Mouse (Mus musculus) urinary bladder, postnatal 10 days (tissue): ENCODE results near the gene Cemip.
A peak's percentile ranks its signal among the peaks of the same experiment; 100 is the strongest.

ENCODE experiments used
- DNase-seq: peaks from one replicate; pipeline ENCODE4 v3.0.0; 2022; ENCODE audit warnings: low spot score

The Cemip gene

GRCm38 (mm10) chr7:84096501-84096900 is 10.2 kb upstream of the Cemip start:
- DNase-seq: no peak

GRCm38 (mm10) chr7:84090793-84091192 is 4.5 kb upstream of the Cemip start:
- no peak for DNase-seq

DNA sequence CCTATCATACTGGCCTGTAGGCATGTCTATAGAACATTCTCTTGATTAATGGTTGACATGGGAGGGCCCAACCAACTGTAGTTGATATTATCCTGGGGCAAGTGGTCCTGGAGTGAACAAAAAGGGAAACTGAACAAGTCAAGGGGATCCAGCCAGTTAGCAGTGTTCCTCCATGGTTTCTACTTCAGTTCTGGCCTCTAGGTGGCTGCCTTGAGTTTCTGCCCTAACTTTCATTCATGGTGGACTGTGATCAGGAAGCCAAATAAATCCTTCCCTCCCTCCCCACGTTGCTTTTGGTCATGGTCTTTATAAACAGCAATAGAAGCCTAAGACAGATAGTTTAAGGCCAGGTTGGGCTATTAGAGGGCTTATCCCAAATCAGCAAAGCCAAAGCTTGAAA is 3.5 kb upstream of the Cemip start:
- DNase-seq: no peak

DNA sequence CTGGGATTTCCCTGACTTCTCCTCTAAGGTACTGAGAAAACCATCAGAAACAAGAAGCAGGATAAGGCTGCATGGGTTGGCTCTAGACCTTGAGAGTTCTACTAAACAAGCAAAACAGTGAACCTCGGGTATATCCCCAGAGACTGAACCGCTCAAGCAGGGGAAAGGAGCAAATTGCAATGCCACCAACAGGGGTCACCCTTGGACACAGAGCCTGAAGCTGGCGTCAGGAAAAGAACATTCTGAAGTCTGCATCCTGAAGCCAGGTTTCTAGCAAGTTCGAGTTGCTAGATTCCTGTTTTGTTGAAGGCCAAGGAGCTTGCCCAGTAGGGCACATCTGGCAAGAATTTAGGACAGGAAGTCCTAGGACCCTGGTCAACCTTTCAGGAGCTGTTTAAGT is 2.7 kb upstream of the Cemip start:
- DNase-seq: no peak

GRCm38 (mm10) chr7:84088191-84088590 is 1.9 kb upstream of the Cemip start:
- no peak for DNase-seq

- DNase-seq: peak; percentile 33
Measured at GRCm38 (mm10) chr7:84085049-84085945, 1.0 kb downstream of the Cemip start.

DNA sequence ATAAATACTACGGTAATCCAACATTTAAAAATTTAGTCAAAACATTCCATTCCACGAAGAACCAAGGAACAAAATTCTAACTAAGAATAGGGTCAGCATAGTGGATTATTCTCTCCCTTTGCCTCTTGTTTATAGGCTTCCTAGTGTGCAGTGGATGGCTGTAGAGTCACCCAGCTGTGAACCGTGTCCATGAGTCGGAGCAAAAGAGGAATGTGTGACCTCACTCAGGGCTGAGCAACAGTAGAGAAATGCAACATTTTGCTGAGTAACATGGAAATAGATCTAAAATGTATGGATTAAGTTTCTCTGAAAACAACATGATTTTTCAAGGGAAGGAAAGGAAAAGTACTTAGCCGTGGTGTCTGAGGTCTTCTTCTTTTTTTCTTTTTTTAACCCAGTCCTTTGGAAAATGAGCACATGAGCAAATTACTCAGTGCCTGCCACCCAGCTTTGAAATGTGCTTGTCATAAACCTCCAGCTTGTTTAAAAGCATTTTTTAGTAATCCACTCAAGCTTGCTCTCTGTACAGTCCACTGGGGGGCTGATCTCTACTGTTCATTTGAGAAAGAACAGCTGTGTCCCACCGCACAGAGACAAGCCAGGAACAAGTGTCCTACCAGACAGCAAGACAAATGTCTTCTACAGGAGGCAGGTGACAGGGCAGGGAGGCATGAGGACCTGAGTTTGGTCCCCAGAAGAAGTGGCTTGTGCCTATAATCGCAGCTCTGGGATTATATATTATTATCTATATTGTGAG is 8.9 kb downstream of the Cemip start:
- DNase-seq: no peak

GRCm38 (mm10) chr7:84074266-84074665 is 12.0 kb downstream of the Cemip start:
- no peak for DNase-seq

DNA sequence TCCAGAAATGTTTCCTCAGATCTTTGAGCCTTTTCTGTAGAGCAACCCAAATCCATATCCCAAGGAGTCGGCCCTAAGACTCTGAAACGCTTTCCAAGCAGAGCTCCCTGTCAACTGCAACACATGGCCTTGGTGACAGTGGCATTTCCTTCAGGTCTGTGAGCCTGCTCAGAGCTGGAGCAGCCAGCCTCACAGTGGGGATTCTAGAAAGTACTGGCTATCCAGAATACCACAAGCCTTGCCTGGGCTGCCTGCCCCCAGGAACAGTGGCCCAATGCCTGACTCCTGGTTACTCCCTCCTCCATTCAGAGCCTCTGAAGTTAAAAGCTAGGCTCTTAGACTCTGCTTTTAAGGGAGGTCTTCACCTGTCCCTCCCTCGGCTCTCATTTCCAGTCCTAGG is 12.4 kb downstream of the Cemip start:
- no peak for DNase-seq

GRCm38 (mm10) chr7:84068931-84069330 is 17.4 kb downstream of the Cemip start:
- DNase-seq: no peak

GRCm38 (mm10) chr7:84059799-84060198 is 26.5 kb downstream of the Cemip start:
- DNase-seq: no peak

- no peak for DNase-seq
Measured at GRCm38 (mm10) chr7:84055961-84056629, 30.2 kb downstream of the Cemip start.

- no peak for DNase-seq
Measured at GRCm38 (mm10) chr7:84053856-84054255, 32.4 kb downstream of the Cemip start.

DNA sequence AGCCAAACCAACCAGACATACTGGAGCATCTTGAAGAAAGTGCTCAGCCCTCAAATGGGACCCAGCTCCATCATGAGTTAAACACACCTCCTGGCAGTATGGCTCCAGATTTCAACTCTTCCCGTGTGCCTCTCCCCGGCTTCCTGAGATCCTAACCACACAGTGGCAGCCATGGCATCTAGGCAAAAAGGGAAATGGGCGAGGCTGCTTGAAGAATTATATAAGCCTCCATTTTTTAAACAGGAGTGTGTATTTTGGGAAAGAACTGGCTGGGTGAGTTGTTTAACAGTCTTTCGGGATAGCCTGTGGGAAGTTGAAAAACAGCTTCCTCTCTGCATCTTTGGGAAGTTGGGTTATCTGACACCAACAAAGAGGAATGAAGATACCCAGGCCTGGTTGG is 34.9 kb downstream of the Cemip start:
- no peak for DNase-seq

DNA sequence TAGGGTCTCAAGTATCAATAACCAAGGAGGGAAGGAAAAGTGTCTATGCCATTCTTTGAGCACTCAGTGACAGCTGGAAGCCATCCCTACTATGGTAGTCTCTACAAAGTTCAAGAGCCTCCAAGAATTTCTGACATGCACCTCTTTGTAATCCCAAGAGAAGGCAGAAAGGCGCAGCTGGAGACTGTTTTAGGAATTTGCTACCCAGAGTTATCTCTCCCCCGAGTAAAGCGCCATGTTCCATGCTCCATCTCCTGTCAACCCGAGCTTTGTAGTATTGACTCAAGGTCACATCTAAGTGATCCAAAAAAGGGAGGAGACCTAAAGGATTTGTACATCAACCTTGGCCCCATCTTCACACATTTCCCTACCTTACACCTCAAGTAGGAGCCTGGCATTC is 40.8 kb downstream of the Cemip start:
- DNase-seq: no peak

DNA sequence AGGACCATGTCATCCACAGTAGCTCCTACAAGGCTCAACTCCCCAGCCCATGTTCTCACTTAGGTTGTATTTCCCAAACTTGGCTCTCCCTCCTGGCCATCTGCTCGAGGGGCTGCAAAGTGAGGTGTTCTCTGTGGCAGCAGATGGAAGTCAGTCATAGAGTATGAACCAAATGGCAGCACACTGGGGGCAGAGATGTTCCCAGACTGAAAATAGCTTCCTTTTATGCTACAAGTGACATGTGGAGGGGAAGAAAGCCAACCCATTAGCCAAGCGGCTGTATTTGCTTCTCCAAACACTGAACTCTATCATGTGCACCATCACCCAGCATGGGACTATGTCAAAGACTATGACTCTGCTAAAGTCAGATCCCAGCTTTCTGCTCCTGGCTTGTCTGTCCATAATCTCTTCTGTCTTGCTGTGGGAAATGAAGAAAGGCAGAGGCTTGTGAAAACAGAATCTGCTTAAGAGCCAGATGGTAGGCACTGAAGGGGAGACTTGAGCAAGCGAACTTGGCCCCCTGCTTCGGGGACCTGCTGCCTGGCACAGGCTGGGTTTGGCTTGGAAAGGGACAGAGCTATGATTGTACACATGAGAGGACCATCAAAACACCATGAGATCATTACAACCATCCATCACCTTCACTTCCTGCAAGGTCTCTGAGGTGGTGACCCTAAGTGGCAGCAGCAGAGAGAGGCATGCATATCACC is 41.6 kb downstream of the Cemip start:
- no peak for DNase-seq

GRCm38 (mm10) chr7:84042726-84043125 is 43.6 kb downstream of the Cemip start:
- DNase-seq: no peak

DNA sequence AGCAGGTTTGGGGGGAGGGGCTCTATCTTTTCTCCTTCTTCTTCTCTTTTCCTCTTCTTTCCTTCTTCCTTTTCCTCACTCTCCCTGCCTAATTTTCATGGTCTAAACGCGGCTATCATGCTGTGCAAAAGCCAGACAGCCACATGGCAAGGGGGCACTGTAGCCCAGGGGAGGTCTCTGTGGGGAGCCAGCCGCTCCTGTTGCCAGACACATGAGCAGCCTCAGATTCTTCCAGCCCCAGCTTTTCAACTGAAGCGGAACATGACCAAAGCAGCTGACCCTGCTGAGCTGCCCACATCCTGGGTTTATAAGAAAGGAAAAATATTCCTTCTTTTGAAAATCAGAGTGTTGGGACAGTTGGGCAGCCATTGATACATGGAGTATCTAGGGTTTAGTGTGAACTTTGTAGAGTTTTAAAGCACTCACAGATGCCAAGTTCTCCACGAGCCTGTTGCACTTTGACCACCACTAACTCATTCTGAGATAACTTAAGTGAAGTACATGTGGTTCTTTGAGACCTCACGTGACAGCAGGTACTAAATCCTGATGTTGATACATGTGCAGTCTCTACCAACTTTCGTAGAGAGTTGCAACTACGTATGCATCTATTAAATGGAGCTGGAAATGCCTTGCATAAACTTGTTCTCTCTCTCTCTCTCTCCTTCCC is 46.3 kb downstream of the Cemip start:
- DNase-seq: no peak

DNA sequence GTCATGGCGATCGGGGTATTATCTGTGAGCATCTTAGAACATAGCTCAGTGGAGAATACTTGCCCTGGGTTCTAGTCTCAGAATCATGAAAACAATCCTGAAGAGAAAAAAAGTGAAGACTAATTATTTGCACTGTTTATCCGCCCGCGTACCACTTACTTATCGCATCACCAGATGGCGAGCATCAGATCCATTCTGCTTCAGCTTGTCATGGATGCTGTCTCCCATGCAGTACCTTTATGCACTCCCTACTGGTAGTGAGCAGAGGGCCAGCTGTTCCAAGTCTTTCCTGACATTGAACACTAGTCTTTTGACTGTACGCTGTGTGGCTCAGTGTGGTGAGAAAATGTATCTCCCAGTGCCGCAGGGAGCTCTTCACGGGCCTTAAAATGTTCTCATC is 47.7 kb downstream of the Cemip start:
- DNase-seq: no peak

DNA sequence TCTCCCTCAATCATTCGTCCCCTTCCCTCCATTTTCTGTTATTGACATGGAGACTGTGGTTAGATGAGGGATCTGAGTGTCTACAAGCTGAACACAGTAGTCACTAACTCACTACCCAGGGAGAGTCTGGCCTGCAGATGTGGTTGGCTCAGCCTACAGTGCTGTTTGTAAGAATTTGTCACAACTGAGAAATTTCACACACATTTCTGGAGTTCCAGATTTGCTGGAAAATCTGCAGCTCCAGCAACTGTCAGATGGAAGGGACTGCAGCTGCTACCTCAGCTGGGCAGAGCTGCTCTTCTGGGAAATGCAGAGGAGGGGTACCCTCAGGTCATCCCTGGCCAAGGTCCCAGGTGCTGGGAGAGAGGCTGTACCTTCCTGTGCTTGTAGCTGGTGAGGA is 53.5 kb downstream of the Cemip start:
- DNase-seq: no peak

GRCm38 (mm10) chr7:84029120-84029771 is 57.1 kb downstream of the Cemip start:
- DNase-seq: no peak
